In genomic region chr1:114835926-114836325, GRCm38 (mm10) we compare ENCODE assay signal across 28 mouse cellular contexts.
"Had no signal": no experiment of that assay in that cellular context is flagged by ENCODE, and none has a peak within 500 bp of the region (broad histone marks: within the 10 kb centered on the region; RNA-seq: fewer than 3 reads in every experiment).

No protein-coding gene starts in this region.

- ATAC-seq: liver, embryonic 12.5 days; liver, postnatal 0 days; midbrain, embryonic 13.5 days; midbrain, embryonic 15.5 days; midbrain, embryonic 16.5 days had no signal

- DNase-seq: left cerebral cortex, postnatal 4 days; liver; liver, embryonic 13.5 days; liver, postnatal 0 days; lung, adult 18-20 months; lung, adult 2 months; lung, postnatal 10 days; lung, postnatal 4 days; midbrain, embryonic 14.5 days had no signal

- H3K27me3 ChIP-seq: limb, embryonic 12.5 days; limb, embryonic 13.5 days; limb, embryonic 15.5 days; liver, embryonic 12.5 days; liver, embryonic 13.5 days; liver, embryonic 15.5 days; lung, embryonic 15.5 days; megakaryocyte, embryonic 14.5 days; midbrain, embryonic 12.5 days; midbrain, embryonic 13.5 days; midbrain, embryonic 15.5 days had no signal

- H3K4me3 ChIP-seq: left cerebral cortex, adult 2 months; limb, embryonic 10.5 days; limb, embryonic 12.5 days; limb, embryonic 13.5 days; limb, embryonic 15.5 days; liver, embryonic 12.5 days; liver, embryonic 13.5 days; liver, embryonic 15.5 days; lung, embryonic 15.5 days; megakaryocyte, embryonic 14.5 days; midbrain, embryonic 10.5 days; midbrain, embryonic 12.5 days; midbrain, embryonic 13.5 days; midbrain, embryonic 15.5 days; myocyte had no signal

- H3K36me3 ChIP-seq: limb, embryonic 10.5 days; limb, embryonic 12.5 days; limb, embryonic 13.5 days; limb, embryonic 15.5 days; liver, embryonic 12.5 days; liver, embryonic 13.5 days; liver, embryonic 15.5 days; lung, embryonic 15.5 days; midbrain, embryonic 10.5 days; midbrain, embryonic 12.5 days; midbrain, embryonic 13.5 days; midbrain, embryonic 15.5 days had no signal

- H3K9ac ChIP-seq: limb, embryonic 12.5 days; limb, embryonic 13.5 days; limb, embryonic 15.5 days; liver, embryonic 12.5 days; liver, embryonic 13.5 days; liver, embryonic 14.5 days; liver, embryonic 15.5 days; liver, postnatal 0 days; lung, embryonic 15.5 days; midbrain, embryonic 12.5 days; midbrain, embryonic 13.5 days; midbrain, embryonic 15.5 days had no signal

- H3K4me2 ChIP-seq: limb, embryonic 12.5 days; limb, embryonic 13.5 days; limb, embryonic 15.5 days; liver, embryonic 11.5 days; liver, embryonic 12.5 days; liver, embryonic 13.5 days; liver, embryonic 15.5 days; lung, embryonic 15.5 days; midbrain, embryonic 11.5 days; midbrain, embryonic 12.5 days; midbrain, embryonic 13.5 days; midbrain, embryonic 15.5 days had no signal

- H3K4me1 ChIP-seq: limb, embryonic 10.5 days; limb, embryonic 12.5 days; limb, embryonic 13.5 days; limb, embryonic 15.5 days; liver, embryonic 12.5 days; liver, embryonic 13.5 days; liver, embryonic 15.5 days; lung, embryonic 15.5 days; megakaryocyte, embryonic 14.5 days; midbrain, embryonic 10.5 days; midbrain, embryonic 12.5 days; midbrain, embryonic 13.5 days; midbrain, embryonic 15.5 days had no signal

- H3K9me3 ChIP-seq: limb, embryonic 10.5 days; limb, embryonic 12.5 days; limb, embryonic 13.5 days; limb, embryonic 15.5 days; liver, embryonic 12.5 days; liver, embryonic 13.5 days; liver, embryonic 15.5 days; lung, embryonic 15.5 days; megakaryocyte, embryonic 14.5 days; midbrain, embryonic 10.5 days; midbrain, embryonic 12.5 days; midbrain, embryonic 13.5 days; midbrain, embryonic 15.5 days had no signal

- H3K27ac ChIP-seq: left cerebral cortex, adult 2 months; limb, embryonic 10.5 days; limb, embryonic 12.5 days; limb, embryonic 13.5 days; limb, embryonic 15.5 days; liver, embryonic 12.5 days; liver, embryonic 13.5 days; liver, embryonic 14.5 days; liver, embryonic 15.5 days; lung, embryonic 15.5 days; macrophage; midbrain, embryonic 10.5 days; midbrain, embryonic 12.5 days; midbrain, embryonic 13.5 days; midbrain, embryonic 15.5 days had no signal
